Mouse (Mus musculus): Measurements from ENCODE around the gene Col24a1. TPM values are rescaled to one million over a fixed set of nuclear protein-coding genes. Genes with fewer than 3 reads are reported as not detected.

The Col24a1 gene
- polyA plus RNA-seq, 1 experiment, result not detected

DNA sequence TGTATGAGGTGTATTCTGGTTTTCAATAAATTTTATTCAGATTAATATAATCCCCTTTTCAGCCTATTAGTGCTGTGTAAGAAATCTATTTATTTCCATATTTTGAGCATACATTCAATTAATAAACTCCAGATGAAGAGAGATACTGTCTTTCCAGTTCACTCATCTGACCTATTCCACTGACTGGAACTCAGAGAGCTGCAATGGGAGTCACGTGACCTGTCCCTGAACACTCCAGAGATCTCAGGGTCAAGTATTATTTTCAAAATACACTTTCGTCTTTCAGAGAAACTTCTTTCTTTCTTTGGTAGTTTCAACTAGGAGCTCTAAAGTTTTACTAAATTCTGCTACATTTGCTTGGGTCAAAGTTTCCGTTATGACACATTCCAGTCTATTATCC, 184.4 kb downstream of the Col24a1 start:
- Histone ChIP-seq H3K4me3 (ENCODE audit: extremely low read depth, insufficient read depth, insufficient read length) (no peak overlapping the region), H3K4me1 (ENCODE audit: control insufficient read depth, insufficient read depth, insufficient read length) (no peaks in the 10 kb centered on the region), H3K27me3 (ENCODE audit: control insufficient read depth, insufficient read depth, low read length) (no peaks in the 10 kb centered on the region), H3K27ac (ENCODE audit: insufficient read depth, low read length) (no peak overlapping the region), H3K36me3 (ENCODE audit: control insufficient read depth, insufficient read depth, low read length) (no peaks in the 10 kb centered on the region)
- no peak for DNase-seq (ENCODE audit: low read depth in 1 of 2, low spot score in 2 of 2)
- 85% methylated on average over 3 of the region's 3 CpGs for WGBS
- TF ChIP-seq POLR2A (IDR thresholded peaks at IDR 0.05; ENCODE audit: low read depth, low read length) (no peak), CTCF (IDR thresholded peaks at IDR 0.05; ENCODE audit: extremely low read depth, insufficient read depth, insufficient read length, insufficient replicate concordance) (no peak)

GRCm38 (mm10) chr3:145477074-145477473, 184.8 kb downstream of the Col24a1 start:
- no peak overlapping the region for H3K27ac ChIP-seq (ENCODE audit: insufficient read depth, low read length)
- no peaks in the 10 kb centered on the region for H3K27me3 ChIP-seq (ENCODE audit: control insufficient read depth, insufficient read depth, low read length)
- H3K4me1 ChIP-seq (ENCODE audit: control insufficient read depth, insufficient read depth, insufficient read length), result no peaks in the 10 kb centered on the region
- TF ChIP-seq POLR2A (IDR thresholded peaks at IDR 0.05; ENCODE audit: low read depth, low read length), result no peak
- no peak for TF ChIP-seq CTCF (IDR thresholded peaks at IDR 0.05; ENCODE audit: extremely low read depth, insufficient read depth, insufficient read length, insufficient replicate concordance)
- no peak overlapping the region for H3K4me3 ChIP-seq (ENCODE audit: extremely low read depth, insufficient read depth, insufficient read length)
- H3K36me3 ChIP-seq (ENCODE audit: control insufficient read depth, insufficient read depth, low read length), result no peaks in the 10 kb centered on the region
- no peak for DNase-seq (ENCODE audit: low read depth in 1 of 2, low spot score in 2 of 2)
- WGBS, result 82% methylated on average over 11 of the region's 11 CpGs

GRCm38 (mm10) chr3:145478446-145478845, 186.2 kb downstream of the Col24a1 start:
- H3K4me3 ChIP-seq (ENCODE audit: extremely low read depth, insufficient read depth, insufficient read length), result no peak overlapping the region
- WGBS, result 55% methylated on average over 5 of the region's 5 CpGs
- H3K4me1 ChIP-seq (ENCODE audit: control insufficient read depth, insufficient read depth, insufficient read length), result no peaks in the 10 kb centered on the region
- no peak for DNase-seq (ENCODE audit: low read depth in 1 of 2, low spot score in 2 of 2)
- H3K27me3 ChIP-seq (ENCODE audit: control insufficient read depth, insufficient read depth, low read length), result no peaks in the 10 kb centered on the region
- TF ChIP-seq POLR2A (IDR thresholded peaks at IDR 0.05; ENCODE audit: low read depth, low read length), result no peak
- no peak overlapping the region for H3K27ac ChIP-seq (ENCODE audit: insufficient read depth, low read length)
- H3K36me3 ChIP-seq (ENCODE audit: control insufficient read depth, insufficient read depth, low read length), result no peaks in the 10 kb centered on the region

- Histone ChIP-seq H3K36me3 (ENCODE audit: control insufficient read depth, insufficient read depth, low read length) (no peaks in the 10 kb centered on the region), H3K4me1 (ENCODE audit: control insufficient read depth, insufficient read depth, insufficient read length) (no peaks in the 10 kb centered on the region), H3K27me3 (ENCODE audit: control insufficient read depth, insufficient read depth, low read length) (no peaks in the 10 kb centered on the region), H3K27ac (ENCODE audit: insufficient read depth, low read length) (no peak overlapping the region), H3K4me3 (ENCODE audit: extremely low read depth, insufficient read depth, insufficient read length) (no peak overlapping the region)
- TF ChIP-seq CTCF (IDR thresholded peaks at IDR 0.05; ENCODE audit: extremely low read depth, insufficient read depth, insufficient read length, insufficient replicate concordance) (no peak), POLR2A (IDR thresholded peaks at IDR 0.05; ENCODE audit: low read depth, low read length) (no peak)
- WGBS, result 87% methylated on average over 1 of the region's 1 CpGs
- no peak for DNase-seq (ENCODE audit: low read depth in 1 of 2, low spot score in 2 of 2)
Observed at GRCm38 (mm10) chr3:145490279-145490678, 198.0 kb downstream of the Col24a1 start.

DNA sequence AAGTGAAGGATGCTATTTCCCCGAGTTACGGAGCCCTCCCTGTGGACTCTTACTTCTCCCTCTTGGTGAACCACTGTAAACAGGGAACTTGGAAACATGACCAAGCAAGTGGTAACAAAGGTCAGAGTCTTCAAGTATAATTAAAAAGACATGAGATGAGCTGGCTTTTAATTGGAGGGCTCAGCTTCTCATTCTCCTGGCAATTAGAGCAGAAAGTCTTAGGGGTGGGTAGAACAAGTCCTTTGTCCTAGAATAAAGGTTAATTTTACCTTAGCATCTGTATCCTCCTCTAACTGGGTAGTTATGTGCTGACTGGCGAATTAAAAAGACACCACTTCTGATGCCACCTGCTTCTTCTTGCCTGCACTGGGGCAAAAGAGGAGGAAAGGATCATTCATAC, 199.1 kb downstream of the Col24a1 start:
- no peaks in the 10 kb centered on the region for H3K36me3 ChIP-seq (ENCODE audit: control insufficient read depth, insufficient read depth, low read length)
- H3K4me1 ChIP-seq (ENCODE audit: control insufficient read depth, insufficient read depth, insufficient read length), result no peaks in the 10 kb centered on the region
- no peaks in the 10 kb centered on the region for H3K27me3 ChIP-seq (ENCODE audit: control insufficient read depth, insufficient read depth, low read length)
- WGBS, result 80% methylated on average over 3 of the region's 3 CpGs
- H3K27ac ChIP-seq (ENCODE audit: insufficient read depth, low read length), result no peak overlapping the region
- DNase-seq (ENCODE audit: low read depth in 1 of 2, low spot score in 2 of 2), result no peak
- H3K4me3 ChIP-seq (ENCODE audit: extremely low read depth, insufficient read depth, insufficient read length), result no peak overlapping the region
- no peak for TF ChIP-seq POLR2A (IDR thresholded peaks at IDR 0.05; ENCODE audit: low read depth, low read length)
- TF ChIP-seq CTCF (IDR thresholded peaks at IDR 0.05; ENCODE audit: extremely low read depth, insufficient read depth, insufficient read length, insufficient replicate concordance), result no peak

DNA sequence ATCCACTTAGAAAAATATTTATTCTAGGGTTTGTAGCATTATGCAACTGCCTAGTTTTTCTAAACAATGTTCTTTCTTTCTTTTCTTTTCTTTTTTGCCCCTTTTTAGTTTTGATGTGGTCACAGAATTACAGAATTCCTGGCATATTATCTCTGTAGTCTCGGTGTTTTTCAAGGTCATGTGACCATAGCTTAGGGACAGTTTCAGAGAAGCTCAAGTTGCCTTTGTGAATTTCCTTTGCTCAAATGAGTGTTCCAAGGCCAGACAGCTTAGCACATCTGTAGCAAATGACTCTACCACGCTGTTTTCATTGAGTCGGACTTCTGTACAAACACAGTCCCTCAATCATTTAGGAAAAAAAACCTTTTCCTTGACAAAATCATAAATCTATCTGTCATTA, 205.9 kb downstream of the Col24a1 start:
- whole genome bisulfite sequencing, result 74% methylated on average over 3 of the region's 3 CpGs
- no peaks in the 10 kb centered on the region for H3K36me3 ChIP-seq (ENCODE audit: control insufficient read depth, insufficient read depth, low read length)
- no peak overlapping the region for H3K4me3 ChIP-seq (ENCODE audit: extremely low read depth, insufficient read depth, insufficient read length)
- no peak for DNase-seq (ENCODE audit: low read depth in 1 of 2, low spot score in 2 of 2)
- H3K4me1 ChIP-seq (ENCODE audit: control insufficient read depth, insufficient read depth, insufficient read length), result no peaks in the 10 kb centered on the region
- TF ChIP-seq POLR2A (IDR thresholded peaks at IDR 0.05; ENCODE audit: low read depth, low read length) (no peak), CTCF (IDR thresholded peaks at IDR 0.05; ENCODE audit: extremely low read depth, insufficient read depth, insufficient read length, insufficient replicate concordance) (no peak)
- H3K27ac ChIP-seq (ENCODE audit: insufficient read depth, low read length), result no peak overlapping the region
- H3K27me3 ChIP-seq (ENCODE audit: control insufficient read depth, insufficient read depth, low read length), result no peaks in the 10 kb centered on the region

GRCm38 (mm10) chr3:145498893-145499292, 206.6 kb downstream of the Col24a1 start:
- no peak overlapping the region for H3K4me3 ChIP-seq (ENCODE audit: extremely low read depth, insufficient read depth, insufficient read length)
- no peak for DNase-seq (ENCODE audit: low read depth in 1 of 2, low spot score in 2 of 2)
- no peaks in the 10 kb centered on the region for H3K27me3 ChIP-seq (ENCODE audit: control insufficient read depth, insufficient read depth, low read length)
- H3K4me1 ChIP-seq (ENCODE audit: control insufficient read depth, insufficient read depth, insufficient read length), result no peaks in the 10 kb centered on the region
- H3K27ac ChIP-seq (ENCODE audit: insufficient read depth, low read length), result no peak overlapping the region
- no peak for TF ChIP-seq CTCF (IDR thresholded peaks at IDR 0.05; ENCODE audit: extremely low read depth, insufficient read depth, insufficient read length, insufficient replicate concordance)
- no peak for TF ChIP-seq POLR2A (IDR thresholded peaks at IDR 0.05; ENCODE audit: low read depth, low read length)
- H3K36me3 ChIP-seq (ENCODE audit: control insufficient read depth, insufficient read depth, low read length), result no peaks in the 10 kb centered on the region
- 90% methylated on average over 6 of the region's 6 CpGs for WGBS

Data from spleen, adult 2 months (tissue).